Mouse (Mus musculus): Measurements from ENCODE around the gene Saysd1. TPM values are rescaled to one million over a fixed set of nuclear protein-coding genes. Genes with fewer than 3 reads are reported as not detected.
"Not testable (repeated sequence)": the region's sequence is repeated elsewhere in the genome, so short reads cannot be mapped to it uniquely, and the experiment has no call there.

Gene Saysd1
- total RNA-seq, 2 experiments from 2014 or later = 5.1 to 7.8 TPM

- DNase-seq (ENCODE audit: low spot score in 2 of 2) = no peak
Measured at GRCm38 (mm10) chr14:20047291-20047690, 91.0 kb downstream of the Saysd1 start.

GRCm38 (mm10) chr14:20044036-20044435 lies 94.3 kb downstream of the Saysd1 start:
- DNase-seq (ENCODE audit: low spot score in 2 of 2) = peak in 1 of 2 experiments; percentile 24

GRCm38 (mm10) chr14:20041836-20042235 lies 96.5 kb downstream of the Saysd1 start:
- no peak for DNase-seq (ENCODE audit: low spot score in 2 of 2)

GRCm38 (mm10) chr14:20040976-20041375 lies 97.4 kb downstream of the Saysd1 start:
- no peak for DNase-seq (ENCODE audit: low spot score in 2 of 2)

- no peak for DNase-seq (ENCODE audit: low spot score in 2 of 2)
Measured at GRCm38 (mm10) chr14:20039795-20040194, 98.5 kb downstream of the Saysd1 start.

- no peak for DNase-seq (ENCODE audit: low spot score in 2 of 2)
Measured at GRCm38 (mm10) chr14:20032738-20033116, 105.6 kb downstream of the Saysd1 start.

- DNase-seq (ENCODE audit: low spot score in 2 of 2) = no peak
Measured at GRCm38 (mm10) chr14:20032016-20032737, 106.2 kb downstream of the Saysd1 start.

GRCm38 (mm10) chr14:20029606-20030005 lies 108.7 kb downstream of the Saysd1 start:
- DNase-seq (ENCODE audit: low spot score in 2 of 2) = no peak

GRCm38 (mm10) chr14:20027475-20027874 lies 110.9 kb downstream of the Saysd1 start:
- not testable (repeated sequence) for DNase-seq (ENCODE audit: low spot score in 2 of 2)

Other genes starting within 250 kb of the Saysd1 start
- 10 to 100 TPM; 17.5 to 30.5 TPM for gene Gng2, start 160.9 kb downstream of the Saysd1 start, total RNA-seq (2021)
- gene Kcnk5, start 43.3 kb upstream of the Saysd1 start, total RNA-seq (2021) = 10 to 100 TPM in 1 of 2 experiments, 1 to 10 TPM in 1; 4.3 to 10.7 TPM
- not detected for gene Kcnk16, start 130.7 kb upstream of the Saysd1 start, total RNA-seq (2021)
- gene Nudt13, start 156.2 kb upstream of the Saysd1 start, total RNA-seq (2021) = 10 to 100 TPM; 43.3 to 70.4 TPM
- gene Ecd, start 209.6 kb upstream of the Saysd1 start, total RNA-seq (2021) = 10 to 100 TPM; 32.9 to 42.8 TPM
- gene Fam149b, start 209.6 kb upstream of the Saysd1 start, total RNA-seq (2021) = 10 to 100 TPM; 37.1 to 43.7 TPM